Mouse (Mus musculus): ENCODE data around the gene Sptan1.

DNA sequence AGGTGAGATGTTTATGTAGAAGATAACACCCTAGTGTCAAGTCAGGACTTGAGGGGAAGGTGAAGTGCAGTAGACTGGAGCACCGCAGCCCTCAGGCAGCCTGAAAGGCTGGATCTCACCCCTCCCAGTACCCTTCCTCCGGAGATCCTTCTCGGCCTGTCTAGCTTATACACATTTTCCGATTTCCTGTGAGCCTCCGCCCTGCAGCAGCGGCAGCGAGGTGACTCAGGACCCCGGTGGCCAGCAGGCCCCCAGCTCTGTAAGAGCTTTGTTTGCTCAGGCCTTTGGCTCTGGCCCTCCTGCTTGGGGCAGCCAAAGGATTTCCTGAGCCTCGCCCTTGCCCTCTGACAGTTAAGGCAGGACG lies 113.0 kb downstream of the Sptan1 start:
- TF ChIP-seq ZC3H11A (IDR thresholded peaks at IDR 0.05; ENCODE audit: low read depth, low read length) = no peak
- TF ChIP-seq MAX (IDR thresholded peaks at IDR 0.05; ENCODE audit: low read length) = no peak
- TF ChIP-seq TAL1 (IDR thresholded peaks at IDR 0.05; ENCODE audit: low read length) = no peak
- TF ChIP-seq CTCF (IDR thresholded peaks at IDR 0.05 in 2 of 3, conservative IDR thresholded peaks at IDR 0.05 in 1 of 3; ENCODE audit: control insufficient read depth in 1 of 3, insufficient read depth in 1 of 3, low read depth in 2 of 3, low read length in 3 of 3, poor library complexity in 1 of 3, severe bottlenecking in 1 of 3) = no peak; a peak in 1 of 6 replicates
- no peak for TF ChIP-seq HCFC1 (IDR thresholded peaks at IDR 0.05; ENCODE audit: low read depth, low read length)
- no peak for TF ChIP-seq GABPA (IDR thresholded peaks at IDR 0.05; ENCODE audit: low read depth, low read length)
- TF ChIP-seq POLR2A (IDR thresholded peaks at IDR 0.05; ENCODE audit: control insufficient read depth in 1 of 2, insufficient read depth in 1 of 2, low read depth in 1 of 2, low read length in 2 of 2, poor library complexity in 1 of 2) = no peak
